Mouse (Mus musculus) ES-E14 (cell line): ENCODE results near the gene Kifc3.

Source experiments
- CHD2 ChIP-seq: IDR thresholded peaks from 2 replicates; pipeline ENCODE4 v1.6.1; 2014; ENCODE audit warnings: mild to moderate bottlenecking, low read depth, low read length, inconsistent platforms
- MAFK ChIP-seq: IDR thresholded peaks from 2 replicates; pipeline ENCODE4 v1.6.1; 2014; ENCODE audit warnings: mild to moderate bottlenecking, low read depth, low read length, inconsistent platforms; ENCODE audit not compliant: insufficient read depth
- ZC3H11A ChIP-seq: IDR thresholded peaks from 2 replicates; pipeline ENCODE4 v1.6.1; 2012; ENCODE audit warnings: low read depth, mild to moderate bottlenecking, inconsistent platforms, low read length, borderline replicate concordance
- ZNF384 ChIP-seq: IDR thresholded peaks from 2 replicates; pipeline ENCODE4 v1.6.1; 2012; ENCODE audit warnings: low read depth, low read length, inconsistent platforms

DNA sequence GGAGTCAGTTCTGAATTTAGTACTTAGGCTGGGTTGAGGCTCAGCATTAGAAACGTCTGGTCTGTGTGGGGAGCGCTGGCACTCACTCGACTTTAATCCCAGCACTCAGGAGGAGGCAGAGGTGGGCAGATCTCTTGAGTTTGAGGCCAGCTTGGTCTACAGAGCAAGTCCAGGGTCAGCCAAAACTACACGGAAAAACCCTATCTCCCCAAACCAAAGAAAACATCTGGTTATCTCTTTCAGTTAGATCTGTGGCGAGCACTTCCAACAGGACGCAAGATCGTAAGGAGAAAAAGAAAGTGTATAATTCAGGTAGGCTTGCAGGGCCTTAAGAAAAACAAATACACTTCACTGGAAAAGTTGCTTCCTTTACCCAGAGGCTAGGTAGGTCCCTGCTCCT lies 20.8 kb downstream of the Kifc3 start:
- TF ChIP-seq CHD2, result no peak
- no peak for TF ChIP-seq ZNF384
- TF ChIP-seq ZC3H11A, result no peak
- TF ChIP-seq MAFK, result no peak
